Mouse (Mus musculus) neutrophil, adult 83 days (primary cell): ENCODE results near the gene Sdr9c7. TPM values are rescaled to one million over a fixed set of nuclear protein-coding genes. Genes with fewer than 3 reads are reported as not detected.

Experiments used
- total RNA-seq, 2 experiments: library from RNA; stranded (reverse); gene quantifications; one replicate each; pipeline ENCODE4 v1.2.4; 2023

Gene Sdr9c7
- total RNA-seq = not detected

GRCm38 (mm10) chr10:127898218-127898617 lies at the start of gene Sdr9c7:
Gene Sdr9c7, plus strand, starts transcription at chr10:127898518.

GRCm38 (mm10) chr10:127849628-127850027 lies 48.7 kb upstream of the Sdr9c7 start, which contains the start of gene Rdh19:
Gene Rdh19, plus strand, starts transcription at chr10:127849928.

DNA sequence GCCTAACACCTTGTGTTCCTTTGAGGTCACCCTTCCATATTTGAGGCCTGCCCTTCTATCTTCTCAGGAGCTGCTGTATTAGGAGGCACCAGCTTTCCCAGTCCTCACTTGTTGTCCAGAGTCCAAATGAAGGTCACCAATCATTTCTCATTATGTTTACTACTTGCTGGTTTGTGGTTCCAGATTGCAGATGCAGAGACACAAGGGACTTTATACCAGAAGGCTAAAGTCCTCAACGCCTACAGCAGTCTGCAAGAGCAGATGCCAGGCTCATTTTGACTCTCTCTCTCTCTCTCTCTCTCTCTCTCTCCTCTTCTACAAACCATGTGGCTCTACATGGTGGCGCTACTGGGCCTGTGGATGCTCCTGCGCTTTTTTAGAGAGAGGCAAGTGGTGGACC lies 32.1 kb upstream of the Sdr9c7 start, which contains the start of gene Rdh16f2:
Gene Rdh16f2, plus strand, starts transcription at position 243 of the 400 bp plus-strand sequence.

GRCm38 (mm10) chr10:127888605-127889004 lies 9.7 kb upstream of the Sdr9c7 start, which contains the start of gene Rdh7:
Gene Rdh7, minus strand, starts transcription at chr10:127888817.

Other genes starting within 250 kb of the Sdr9c7 start
- gene Nemp1, start 231.6 kb upstream of the Sdr9c7 start, total RNA-seq = 10 to 100 TPM; 13.0 to 13.2 TPM
- 1 to 10 TPM; 1.2 to 1.5 TPM for gene Nab2, start 229.9 kb upstream of the Sdr9c7 start, total RNA-seq
- gene Myo1a, start 193.3 kb upstream of the Sdr9c7 start, total RNA-seq = under 1 TPM; 0.51 to 0.94 TPM
- gene Tac2, start 174.0 kb upstream of the Sdr9c7 start, total RNA-seq = 1 to 10 TPM; 2.0 to 5.6 TPM
- 10 to 100 TPM; 14.4 to 17.2 TPM for gene Zbtb39, start 159.0 kb upstream of the Sdr9c7 start, total RNA-seq
- gene Gpr182, start 146.8 kb upstream of the Sdr9c7 start, total RNA-seq = under 1 TPM in 1 of 2 experiments, not detected in 1; 0.22 TPM
- gene Rdh1, start 138.8 kb upstream of the Sdr9c7 start, total RNA-seq = under 1 TPM; 0.20 to 0.33 TPM
- gene Rdh16f1, start 138.7 kb upstream of the Sdr9c7 start, total RNA-seq = under 1 TPM in 1 of 2 experiments, not detected in 1; 0.20 TPM
- gene Rdh9, start 122.1 kb upstream of the Sdr9c7 start, total RNA-seq = under 1 TPM in 1 of 2 experiments, not detected in 1; 0.49 TPM
- under 1 TPM in 1 of 2 experiments, not detected in 1; 0.20 TPM for gene Rdh16, start 97.4 kb upstream of the Sdr9c7 start, total RNA-seq
- not detected for gene Rdh19, start 48.6 kb upstream of the Sdr9c7 start, total RNA-seq
- not detected for gene Rdh16f2, start 32.0 kb upstream of the Sdr9c7 start, total RNA-seq
- not detected for gene Rdh7, start 9.7 kb upstream of the Sdr9c7 start, total RNA-seq
- not detected for gene Hsd17b6, start 109.1 kb downstream of the Sdr9c7 start, total RNA-seq
- gene Prim1, start 116.7 kb downstream of the Sdr9c7 start, total RNA-seq = 10 to 100 TPM; 21.7 to 35.1 TPM
- 100 to 1,000 TPM; 347 to 352 TPM for gene Naca, start 137.1 kb downstream of the Sdr9c7 start, total RNA-seq
- 10 to 100 TPM; 69.1 to 74.1 TPM for gene Ptges3, start 160.4 kb downstream of the Sdr9c7 start, total RNA-seq
- gene Atp5b, start 184.8 kb downstream of the Sdr9c7 start, total RNA-seq = 100 to 1,000 TPM; 509 to 578 TPM
- 10 to 100 TPM; 81.5 to 91.8 TPM for gene Baz2a, start 193.1 kb downstream of the Sdr9c7 start, total RNA-seq